Mouse (Mus musculus) urinary bladder, postnatal 10 days (tissue): ENCODE results near the gene Gm28870.
"Not testable (repeated sequence)": the region's sequence is repeated elsewhere in the genome, so short reads cannot be mapped to it uniquely, and the experiment has no call there.

Experiments
- DNase-seq: peaks from one replicate; pipeline ENCODE4 v3.0.0; 2022; ENCODE audit warnings: low spot score

The Gm28870 gene

DNA sequence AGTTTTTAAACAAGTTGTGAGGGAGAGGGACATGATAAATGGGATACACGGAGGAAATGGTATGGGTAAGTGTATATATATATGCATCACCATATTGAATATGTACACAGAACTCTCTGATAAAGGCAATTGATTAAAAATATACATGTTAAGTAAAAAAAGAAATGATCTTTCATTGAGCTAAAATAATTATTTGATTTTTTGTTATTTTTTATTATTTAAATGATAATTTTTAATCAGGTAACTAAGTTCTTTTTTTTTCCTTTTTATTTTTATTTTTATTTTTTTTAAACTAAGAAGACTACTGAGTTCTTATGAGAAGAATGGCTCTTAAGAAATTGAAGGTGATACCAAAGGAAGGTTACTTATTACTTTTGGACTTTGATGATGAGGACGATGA lies at the start of gene Gm28870:
TSS of gene Gm28870 (plus strand) at position 301 of the 400 bp plus-strand sequence.
- DNase-seq, result not testable (repeated sequence)
